In the genomic region with DNA sequence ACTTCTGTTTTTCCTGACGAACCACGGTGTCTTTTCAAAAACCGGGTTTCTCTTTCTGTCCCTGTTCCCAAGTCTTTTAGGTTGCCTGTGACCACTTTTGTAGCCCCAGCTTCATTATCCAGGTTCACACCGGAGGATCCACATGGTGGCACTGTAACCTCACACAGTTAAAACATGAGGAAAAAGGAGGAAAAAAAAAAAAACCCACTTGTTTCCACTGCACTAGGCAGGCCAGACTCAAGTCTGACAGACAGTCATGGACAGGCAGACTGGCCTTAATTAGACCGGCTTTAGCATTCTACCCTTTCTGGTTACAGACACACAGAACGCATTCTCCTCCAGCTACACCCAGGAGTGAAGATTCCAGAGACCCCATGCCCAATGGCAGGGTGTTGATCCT, we compare ENCODE assay signal across 10 mouse cellular contexts. TPM values are rescaled to one million over a fixed set of nuclear protein-coding genes. Genes with fewer than 3 reads are reported as not detected.
A peak's percentile ranks its signal among the peaks of the same experiment; 100 is the strongest.
DNase-seq lines count a peak whose midpoint lies in the region; ATAC-seq and TF ChIP-seq lines count a peak whose summit lies in the region.
"Had no signal": no experiment of that assay in that cellular context is flagged by ENCODE, and none has a peak within 500 bp of the region (broad histone marks: within the 10 kb centered on the region; RNA-seq: fewer than 3 reads in every experiment).

No protein-coding gene starts in this region.

- no peak for ATAC-seq in embryonic facial prominence, embryonic 11.5 days (replicated peaks; ENCODE audit: insufficient number of reproducible peaks, low FRiP score, low TSS enrichment, low read depth)
- peak; percentile 76 for ATAC-seq in lung, embryonic 14.5 days (ENCODE audit: insufficient read depth)
- ATAC-seq in erythroblast, adult 5-6 weeks (replicated peaks; ENCODE audit: low FRiP score, poor library complexity, severe bottlenecking): no peak

- no peak overlapping the region for H3K27ac ChIP-seq in embryonic facial prominence, embryonic 11.5 days (replicated peaks; ENCODE audit: low read depth, low read length)
- H3K27ac ChIP-seq in lung, embryonic 14.5 days (ENCODE audit: low read depth): no peak overlapping the region

- H3K27me3 ChIP-seq in embryonic facial prominence, embryonic 11.5 days (ENCODE audit: control insufficient read depth, insufficient read depth, low read length): no peaks in the 10 kb centered on the region
- H3K27me3 ChIP-seq in lung, embryonic 14.5 days (ENCODE audit: insufficient read depth, low read length): no peaks in the 10 kb centered on the region

- peak; percentile 76 for TF ChIP-seq CTCF in lung, embryonic 14.5 days (IDR thresholded peaks at IDR 0.05; ENCODE audit: low read depth)

- no peak overlapping the region for H3K4me3 ChIP-seq in embryonic facial prominence, embryonic 11.5 days (ENCODE audit: low read depth, low read length)
- no peak overlapping the region for H3K4me3 ChIP-seq in lung, embryonic 14.5 days (ENCODE audit: low read depth, low read length)

- H3K36me3 ChIP-seq in embryonic facial prominence, embryonic 11.5 days (replicated peaks; ENCODE audit: control insufficient read depth, insufficient read depth, low read depth, low read length): no peaks in the 10 kb centered on the region
- H3K36me3 ChIP-seq in lung, embryonic 14.5 days (ENCODE audit: insufficient read depth): no peaks in the 10 kb centered on the region

- no peak overlapping the region for H3K4me2 ChIP-seq in embryonic facial prominence, embryonic 11.5 days (ENCODE audit: low read depth, low read length)
- no peak overlapping the region for H3K4me2 ChIP-seq in lung, embryonic 14.5 days

- H3K4me1 ChIP-seq in embryonic facial prominence, embryonic 11.5 days (ENCODE audit: control insufficient read depth, insufficient read depth, low read length): no peaks in the 10 kb centered on the region
- no peaks in the 10 kb centered on the region for H3K4me1 ChIP-seq in lung, embryonic 14.5 days (ENCODE audit: insufficient read depth)

- no peak overlapping the region for H3K9ac ChIP-seq in embryonic facial prominence, embryonic 11.5 days (replicated peaks; ENCODE audit: low read length)
- H3K9ac ChIP-seq in lung, embryonic 14.5 days: no peak overlapping the region

- intact Hi-C loops in heart, postnatal 14 days (cut with DNase I): loop anchor here (2.0 to 10.0 kb wide), 7 partner anchors 50 to 1553 kb away; a partner anchor contains a TSS

- DNase-seq in ES-CJ7 (ENCODE audit: low read depth, low spot score): peak; percentile 62
- peak; percentile 55 to 60 for DNase-seq in adrenal gland, postnatal 36 days
- peak; percentile 80 for DNase-seq in embryonic facial prominence, embryonic 11.5 days (ENCODE audit: low spot score)
- peak; percentile 56 to 70 for DNase-seq in heart, postnatal 14 days
- DNase-seq in kidney, postnatal 4 days: peak; percentile 74 to 78
- peak; percentile 87 for DNase-seq in lung, embryonic 14.5 days
- DNase-seq in ovary, postnatal 36 days (ENCODE audit: low spot score): peak; percentile 40

- H3K9me3 ChIP-seq in embryonic facial prominence, embryonic 11.5 days (replicated peaks; ENCODE audit: control insufficient read depth, low read length): no peaks in the 10 kb centered on the region
- H3K9me3 ChIP-seq in lung, embryonic 14.5 days (ENCODE audit: low read depth, low read length): no peaks in the 10 kb centered on the region

- 24% methylated on average over 6 of the region's 6 CpGs for WGBS in embryonic facial prominence, embryonic 11.5 days
- WGBS in lung, embryonic 14.5 days: 32% methylated on average over 6 of the region's 6 CpGs

RNA-seq across cellular contexts. Expression of a gene that starts 4.2 kb away (rescaled TPM):
- not detected for total RNA-seq in adrenal gland, postnatal 36 days (2021)
- polyA plus RNA-seq in embryonic facial prominence, embryonic 11.5 days (2014; fragmentation: Nextera tagmentation; extraction: Ambion mirVana): not detected in 2 replicates
- total RNA-seq in heart, postnatal 14 days (2021): not detected
- not detected in 2 replicates for polyA plus RNA-seq in lung, embryonic 14.5 days (2014; fragmentation: Nextera tagmentation; extraction: Ambion mirVana)
- total RNA-seq in erythroblast, adult 5-6 weeks (2015; ENCODE audit: low replicate concordance): not detected in 2 replicates
- total RNA-seq in erythroblast, adult 5-6 weeks (2017; ENCODE audit: low replicate concordance): not detected in 2 replicates
- total RNA-seq: gastrocnemius, postnatal 4 days had no signal
- polyA plus RNA-seq: testis, adult 2 months had no signal
